Mouse (Mus musculus) layer of hippocampus, adult 9-11 months (tissue): Measurements from ENCODE around the gene Gm10662.
"Not testable (repeated sequence)": the region's sequence is repeated elsewhere in the genome, so short reads cannot be mapped to it uniquely, and the experiment has no call there.

Experiments
- DNase-seq: peaks from one replicate; pipeline ENCODE4 v3.0.0; 2022

Gm10662 gene

GRCm38 (mm10) chr7:23144380-23144779 is at the start of gene Gm10662:
Gene Gm10662 (minus strand): TSS chr7:23144480.
- not testable (repeated sequence) for DNase-seq

- DNase-seq, result not testable (repeated sequence)
Observed at GRCm38 (mm10) chr7:23163505-23163904, 19.2 kb upstream of the Gm10662 start.
